Mouse (Mus musculus): ENCODE measurements around the gene Sox10. TPM values are rescaled to one million over a fixed set of nuclear protein-coding genes. Genes with fewer than 3 reads are reported as not detected.

The Sox10 gene
- polyA plus RNA-seq, 1 experiment = not detected

GRCm38 (mm10) chr15:79195492-79195891 lies 30.5 kb upstream of the Sox10 start:
- H3K27ac ChIP-seq (ENCODE audit: insufficient read depth, low read depth, low read length) = no peak overlapping the region
- TF ChIP-seq CTCF (IDR thresholded peaks at IDR 0.05; ENCODE audit: low read depth, low read length) (no peak), POLR2A (IDR thresholded peaks at IDR 0.05; ENCODE audit: borderline replicate concordance, low read depth, low read length) (no peak)
- H3K4me3 ChIP-seq (ENCODE audit: insufficient read depth, low read length) = no peak overlapping the region
- H3K4me1 ChIP-seq (ENCODE audit: control insufficient read depth, insufficient read depth, low read length) = peaks cover 11% of the 10 kb centered on the region

DNA sequence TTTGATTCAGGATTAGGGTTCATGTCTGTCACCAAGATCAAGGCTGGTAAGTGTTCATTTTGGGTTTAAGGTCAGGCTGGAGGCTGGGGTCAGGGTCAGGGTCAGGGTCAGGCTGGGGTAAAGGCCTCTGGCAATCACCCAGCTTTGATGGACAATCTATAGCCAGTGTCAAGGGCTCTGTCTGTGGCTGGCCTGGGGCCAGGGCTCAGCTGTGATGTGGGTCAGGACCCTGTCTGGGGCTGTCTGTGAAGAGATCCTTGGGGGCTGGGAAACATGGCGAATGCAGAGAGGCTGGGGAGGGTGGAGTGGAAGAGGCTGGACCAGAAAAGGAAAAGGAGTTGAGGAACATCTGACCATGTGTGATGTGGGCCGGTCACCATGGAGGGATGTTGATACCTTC lies 29.9 kb upstream of the Sox10 start:
- H3K27ac ChIP-seq (ENCODE audit: insufficient read depth, low read depth, low read length) = no peak overlapping the region
- no peak overlapping the region for H3K4me3 ChIP-seq (ENCODE audit: insufficient read depth, low read length)
- no peak for TF ChIP-seq POLR2A (IDR thresholded peaks at IDR 0.05; ENCODE audit: borderline replicate concordance, low read depth, low read length)
- TF ChIP-seq CTCF (IDR thresholded peaks at IDR 0.05; ENCODE audit: low read depth, low read length) = no peak
- peaks cover 11% of the 10 kb centered on the region for H3K4me1 ChIP-seq (ENCODE audit: control insufficient read depth, insufficient read depth, low read length)

DNA sequence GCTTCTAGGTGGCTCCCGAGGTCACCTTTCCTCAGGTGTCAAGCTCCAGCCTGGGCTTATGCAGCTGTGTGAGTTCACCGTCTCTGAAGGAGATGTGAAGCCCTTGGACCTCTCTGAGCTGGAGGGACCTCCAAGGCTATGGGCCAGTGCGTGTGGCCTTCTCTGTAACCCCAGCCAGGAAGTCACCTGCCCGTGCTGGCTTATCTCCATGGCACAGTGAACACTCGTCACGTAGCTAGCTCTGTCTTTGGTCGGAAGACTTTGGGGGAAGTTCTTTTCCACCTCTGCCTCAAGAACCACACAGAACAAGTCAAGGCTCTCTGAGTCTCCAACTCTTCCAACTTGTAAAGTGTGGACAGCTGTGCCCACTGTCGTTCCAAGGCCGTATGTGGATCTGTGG lies 29.0 kb upstream of the Sox10 start:
- Histone ChIP-seq H3K27ac (ENCODE audit: insufficient read depth, low read depth, low read length) (no peak overlapping the region), H3K4me1 (ENCODE audit: control insufficient read depth, insufficient read depth, low read length) (peaks cover 11% of the 10 kb centered on the region), H3K4me3 (ENCODE audit: insufficient read depth, low read length) (no peak overlapping the region)
- no peak for TF ChIP-seq POLR2A (IDR thresholded peaks at IDR 0.05; ENCODE audit: borderline replicate concordance, low read depth, low read length)
- TF ChIP-seq CTCF (IDR thresholded peaks at IDR 0.05; ENCODE audit: low read depth, low read length) = no peak

GRCm38 (mm10) chr15:79192885-79193845 lies 28.1 kb upstream of the Sox10 start:
- H3K4me3 ChIP-seq (ENCODE audit: insufficient read depth, low read length) = no peak overlapping the region
- H3K4me1 ChIP-seq (ENCODE audit: control insufficient read depth, insufficient read depth, low read length) = peaks cover 11% of the 10 kb centered on the region
- TF ChIP-seq POLR2A (IDR thresholded peaks at IDR 0.05; ENCODE audit: borderline replicate concordance, low read depth, low read length) (no peak), CTCF (IDR thresholded peaks at IDR 0.05; ENCODE audit: low read depth, low read length) (no peak)
- no peak overlapping the region for H3K27ac ChIP-seq (ENCODE audit: insufficient read depth, low read depth, low read length)

DNA sequence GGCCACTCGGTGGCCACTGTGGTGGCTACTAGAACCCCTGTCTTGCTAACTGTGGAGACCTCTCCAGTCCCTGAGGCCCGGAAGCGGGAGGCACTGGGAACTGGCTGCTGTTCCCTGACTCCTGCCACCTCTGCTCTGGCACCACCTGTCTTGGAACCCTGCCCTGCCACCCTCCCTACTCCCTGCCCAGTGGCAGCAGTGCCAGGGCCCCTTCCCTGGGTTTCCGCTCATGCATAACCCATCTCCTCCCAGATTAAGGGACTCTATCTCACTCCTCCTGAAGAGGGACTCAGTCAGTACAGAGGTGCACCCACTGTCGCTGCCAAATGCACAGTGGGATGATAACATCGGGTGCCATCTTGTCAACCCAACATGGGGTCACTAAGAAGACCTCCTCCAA lies 27.4 kb upstream of the Sox10 start:
- Histone ChIP-seq H3K4me1 (ENCODE audit: control insufficient read depth, insufficient read depth, low read length) (peaks cover 11% of the 10 kb centered on the region), H3K4me3 (ENCODE audit: insufficient read depth, low read length) (no peak overlapping the region), H3K27ac (ENCODE audit: insufficient read depth, low read depth, low read length) (no peak overlapping the region)
- no peak for TF ChIP-seq POLR2A (IDR thresholded peaks at IDR 0.05; ENCODE audit: borderline replicate concordance, low read depth, low read length)
- no peak for TF ChIP-seq CTCF (IDR thresholded peaks at IDR 0.05; ENCODE audit: low read depth, low read length)

DNA sequence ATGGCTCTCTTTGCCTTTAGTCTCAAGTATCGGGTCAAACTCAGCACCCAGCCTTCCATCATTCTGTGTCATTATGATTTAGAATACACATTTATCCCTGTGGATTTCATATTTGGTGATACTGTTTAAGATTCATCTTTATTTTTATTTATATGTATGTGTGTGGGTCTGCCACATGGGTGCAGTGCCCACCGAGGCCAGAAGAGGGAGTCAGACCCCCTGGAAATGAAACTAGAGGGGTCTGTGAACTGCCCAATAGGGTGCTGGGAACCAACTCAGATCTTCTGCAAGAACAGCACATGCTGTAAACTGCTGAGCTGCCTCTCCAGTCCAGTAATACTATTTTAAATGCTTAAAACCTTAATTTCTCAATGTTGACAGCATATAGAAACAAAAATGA lies 26.4 kb upstream of the Sox10 start:
- Histone ChIP-seq H3K27ac (ENCODE audit: insufficient read depth, low read depth, low read length) (no peak overlapping the region), H3K4me1 (ENCODE audit: control insufficient read depth, insufficient read depth, low read length) (peaks cover 11% of the 10 kb centered on the region), H3K4me3 (ENCODE audit: insufficient read depth, low read length) (no peak overlapping the region)
- no peak for TF ChIP-seq POLR2A (IDR thresholded peaks at IDR 0.05; ENCODE audit: borderline replicate concordance, low read depth, low read length)
- TF ChIP-seq CTCF (IDR thresholded peaks at IDR 0.05; ENCODE audit: low read depth, low read length) = no peak

- no peak overlapping the region for H3K4me3 ChIP-seq (ENCODE audit: insufficient read depth, low read length)
- no peaks in the 10 kb centered on the region for H3K4me1 ChIP-seq (ENCODE audit: control insufficient read depth, insufficient read depth, low read length)
- TF ChIP-seq POLR2A (IDR thresholded peaks at IDR 0.05; ENCODE audit: borderline replicate concordance, low read depth, low read length) = no peak
- no peak for TF ChIP-seq CTCF (IDR thresholded peaks at IDR 0.05; ENCODE audit: low read depth, low read length)
- no peak overlapping the region for H3K27ac ChIP-seq (ENCODE audit: insufficient read depth, low read depth, low read length)
These were observed 22.8 kb upstream of the Sox10 start for GRCm38 (mm10) chr15:79187819-79188218.

DNA sequence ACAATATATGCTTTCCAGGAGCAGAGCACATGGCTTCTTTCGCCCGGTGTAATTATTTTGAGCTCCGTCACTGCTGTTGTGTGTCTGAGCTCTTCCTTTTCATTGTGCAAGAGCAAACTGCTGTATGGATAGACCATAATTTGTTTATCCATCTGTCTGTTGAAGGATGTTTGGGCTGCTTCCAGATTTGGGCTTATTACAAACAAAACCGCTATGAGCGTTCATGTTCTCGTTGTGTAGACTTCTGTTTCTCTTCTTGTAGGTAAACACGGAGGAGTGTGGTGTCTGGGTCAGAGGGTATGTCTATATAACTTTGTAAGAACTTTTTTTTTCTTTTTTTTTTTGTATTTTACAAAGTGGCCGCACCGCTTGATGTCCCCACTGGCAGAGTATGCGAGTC lies 20.2 kb upstream of the Sox10 start:
- Histone ChIP-seq H3K4me3 (ENCODE audit: insufficient read depth, low read length) (no peak overlapping the region), H3K4me1 (ENCODE audit: control insufficient read depth, insufficient read depth, low read length) (no peaks in the 10 kb centered on the region), H3K27ac (ENCODE audit: insufficient read depth, low read depth, low read length) (no peak overlapping the region)
- no peak for TF ChIP-seq CTCF (IDR thresholded peaks at IDR 0.05; ENCODE audit: low read depth, low read length)
- TF ChIP-seq POLR2A (IDR thresholded peaks at IDR 0.05; ENCODE audit: borderline replicate concordance, low read depth, low read length) = no peak

- no peaks in the 10 kb centered on the region for H3K4me1 ChIP-seq (ENCODE audit: control insufficient read depth, insufficient read depth, low read length)
- no peak for TF ChIP-seq CTCF (IDR thresholded peaks at IDR 0.05; ENCODE audit: low read depth, low read length)
- TF ChIP-seq POLR2A (IDR thresholded peaks at IDR 0.05; ENCODE audit: borderline replicate concordance, low read depth, low read length) = no peak
- no peak overlapping the region for H3K27ac ChIP-seq (ENCODE audit: insufficient read depth, low read depth, low read length)
- H3K4me3 ChIP-seq (ENCODE audit: insufficient read depth, low read length) = no peak overlapping the region
These were observed 11.9 kb upstream of the Sox10 start for GRCm38 (mm10) chr15:79176905-79177304.

DNA sequence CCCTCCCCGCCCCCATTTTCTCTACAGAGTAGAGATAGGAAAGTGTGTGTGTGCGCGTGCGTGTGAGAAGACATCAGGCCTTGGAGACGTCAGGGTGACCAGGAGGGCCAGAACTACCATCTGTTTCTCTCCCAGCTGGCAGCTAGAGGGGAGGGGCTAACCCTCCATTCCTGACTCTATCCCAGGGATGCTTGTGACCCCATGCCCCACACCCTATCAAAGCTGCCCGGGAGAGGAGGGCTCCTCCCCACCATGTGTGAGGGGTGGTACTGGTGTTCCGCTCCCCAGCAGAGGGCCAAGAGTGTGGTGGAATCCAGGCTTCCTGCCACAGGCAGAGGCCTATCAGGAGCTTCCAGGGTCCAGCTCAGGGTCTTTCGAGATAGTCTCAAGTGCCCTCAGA lies 1.7 kb upstream of the Sox10 start:
- Histone ChIP-seq H3K27ac (ENCODE audit: insufficient read depth, low read depth, low read length) (no peak overlapping the region), H3K4me3 (ENCODE audit: insufficient read depth, low read length) (no peak overlapping the region), H3K4me1 (ENCODE audit: control insufficient read depth, insufficient read depth, low read length) (peaks cover 8% of the 10 kb centered on the region)
- TF ChIP-seq CTCF (IDR thresholded peaks at IDR 0.05; ENCODE audit: low read depth, low read length) (no peak), POLR2A (IDR thresholded peaks at IDR 0.05; ENCODE audit: borderline replicate concordance, low read depth, low read length) (no peak)
